Mouse (Mus musculus) frontal cortex, adult (tissue): Measurements from ENCODE around the gene Ccdc18.
"Not testable (repeated sequence)": the region's sequence is repeated elsewhere in the genome, so short reads cannot be mapped to it uniquely, and the experiment has no call there.

Experiments
- ATAC-seq: cut with Nextera tagmentation; 2 replicates; pipeline ENCODE4 v1.9.2; 2017; ENCODE audit warnings: mild to moderate bottlenecking, moderate library complexity, mixed read lengths; ENCODE audit not compliant: low TSS enrichment

The Ccdc18 gene

GRCm38 (mm10) chr5:108132441-108133243 is at the start of gene Ccdc18, which contains the start of gene Tmed5:
Ccdc18 (plus strand) TSS chr5:108132875.
Tmed5 (minus strand) TSS chr5:108132620.
- peak; percentile 100 for ATAC-seq

GRCm38 (mm10) chr5:108085440-108085839 is 47.2 kb upstream of the Ccdc18 start:
- ATAC-seq = no peak

DNA sequence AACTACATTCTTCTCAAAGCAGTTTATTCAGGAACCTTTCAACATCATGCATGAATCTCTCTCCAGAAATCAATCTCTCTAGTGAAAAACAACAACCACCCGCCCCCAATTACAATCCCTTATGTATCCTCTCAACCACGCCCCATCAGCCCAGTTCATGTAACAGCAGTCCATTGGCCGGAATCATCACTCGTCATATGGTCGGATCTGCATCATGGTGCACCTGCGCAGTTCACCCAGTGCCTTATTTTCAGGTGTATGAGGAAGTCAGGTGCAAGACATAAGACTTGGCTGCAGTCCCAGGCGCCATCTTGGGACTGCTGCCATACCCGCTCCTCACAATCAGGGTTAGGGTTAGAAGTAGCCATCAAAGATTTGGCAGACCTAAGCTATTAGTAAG is 39.9 kb upstream of the Ccdc18 start:
- ATAC-seq = not testable (repeated sequence)

- no peak for ATAC-seq
Observed at GRCm38 (mm10) chr5:108097676-108098075, 35.0 kb upstream of the Ccdc18 start.

DNA sequence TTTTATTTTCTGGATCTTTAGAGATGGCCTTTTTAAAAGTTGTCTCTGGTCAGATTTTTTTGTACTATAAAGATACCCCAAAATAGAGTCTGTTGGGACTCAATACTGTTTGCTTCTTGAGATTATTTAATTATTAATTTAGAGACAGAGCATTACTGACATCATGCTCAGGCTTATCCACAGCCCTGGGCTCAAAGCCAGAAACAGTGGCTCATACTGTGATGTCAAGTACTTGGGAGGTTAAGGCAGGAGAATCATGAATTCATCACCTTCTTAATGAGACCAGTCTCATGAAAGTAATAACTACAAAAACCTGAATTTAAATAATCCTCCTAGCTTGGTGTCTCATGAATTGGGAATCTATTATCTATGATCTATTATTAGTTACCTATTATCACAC is 32.5 kb upstream of the Ccdc18 start:
- no peak for ATAC-seq

DNA sequence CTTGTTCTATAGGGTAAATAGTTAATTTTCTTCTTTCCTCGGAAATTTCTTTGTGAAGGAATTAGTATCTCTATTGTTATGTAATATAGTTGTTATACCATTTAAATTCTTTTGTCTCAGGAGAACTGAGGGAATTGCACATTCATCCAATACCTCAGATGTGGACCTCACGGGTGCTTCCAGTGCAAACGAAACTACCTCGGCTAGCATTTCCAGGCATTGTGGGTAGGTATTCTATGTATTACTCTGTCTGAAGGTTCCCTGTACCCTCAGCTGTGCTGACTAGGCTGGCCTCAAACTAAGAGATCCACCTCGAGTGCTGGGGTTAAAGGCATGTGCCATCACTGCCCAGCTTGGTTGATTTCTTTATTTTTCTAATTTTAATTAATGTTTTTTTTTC is 28.4 kb upstream of the Ccdc18 start:
- no peak for ATAC-seq

DNA sequence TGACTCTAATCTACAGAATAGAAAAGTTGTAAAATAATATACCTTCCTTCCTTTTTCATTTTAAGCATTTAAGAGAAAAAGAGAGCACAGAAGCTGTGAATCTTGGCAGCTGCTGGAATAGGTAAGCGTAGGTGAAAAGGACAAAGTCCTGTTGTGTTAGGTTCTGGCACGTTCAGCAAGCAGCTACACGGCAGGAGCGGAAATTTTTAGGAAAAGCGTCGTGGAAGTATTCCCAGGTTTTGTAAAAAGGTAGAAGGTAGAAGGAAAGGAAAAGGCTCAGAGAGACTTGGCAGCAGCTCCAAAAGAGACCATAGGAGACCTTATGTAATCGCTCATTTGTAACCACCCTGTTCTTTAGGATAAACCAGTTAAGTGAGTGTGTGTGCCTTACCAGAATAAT is 23.3 kb upstream of the Ccdc18 start:
- 0 out of 2 replicates have a peak, but pooled peaks have one; percentile 34 for ATAC-seq

DNA sequence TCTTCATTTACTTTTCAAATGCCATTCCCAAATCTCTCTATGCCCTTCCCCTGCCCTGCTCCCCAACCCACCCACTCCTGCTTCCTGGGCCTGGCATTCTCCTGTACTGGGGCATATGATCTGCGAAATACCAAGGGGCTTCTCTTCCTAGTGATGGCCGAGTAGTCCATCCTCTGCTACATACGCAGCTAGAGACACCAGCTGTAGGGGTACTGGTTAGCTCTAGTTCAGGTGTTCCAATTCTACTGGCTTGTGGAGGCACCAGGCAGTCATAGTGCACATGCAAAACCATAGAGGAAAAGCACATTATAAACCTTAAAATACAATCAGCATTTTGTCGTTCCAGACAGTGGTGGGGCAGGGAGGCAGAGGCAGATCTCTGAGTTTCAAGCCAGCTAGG is 15.0 kb upstream of the Ccdc18 start:
- ATAC-seq = no peak

- ATAC-seq = no peak
Observed at GRCm38 (mm10) chr5:108120221-108120900, 12.3 kb upstream of the Ccdc18 start.

DNA sequence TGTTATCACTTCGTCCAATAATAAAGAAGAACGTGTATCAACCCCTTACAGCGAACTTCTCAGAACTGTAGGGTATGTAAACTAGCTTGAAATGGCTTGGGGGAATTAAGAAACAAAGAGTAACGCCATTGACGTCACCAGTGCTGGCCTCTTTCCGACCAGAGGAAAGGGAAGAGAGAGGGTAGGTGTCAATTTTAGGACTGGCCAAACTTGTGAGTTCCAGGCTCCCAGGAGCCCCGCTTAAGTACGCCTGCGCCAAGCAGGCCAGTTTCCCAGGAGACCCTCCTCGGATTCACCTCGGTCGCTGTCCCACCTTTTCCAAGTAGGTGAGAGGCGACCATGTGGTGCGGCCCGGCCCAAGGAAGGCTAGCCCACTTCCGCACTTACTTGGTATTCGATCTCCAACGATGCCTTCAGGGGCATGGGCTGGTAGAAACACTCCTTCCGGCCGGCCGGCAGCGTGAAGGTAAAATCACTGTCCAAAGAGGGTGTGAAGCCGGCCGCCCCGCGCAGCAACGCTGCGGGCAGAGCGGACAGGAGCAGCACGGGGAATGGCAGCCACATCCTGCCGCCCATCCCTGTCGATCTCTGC is 730 bp upstream of the Ccdc18 start:
- ATAC-seq = peak; percentile 28

GRCm38 (mm10) chr5:108152592-108152991 is 19.9 kb downstream of the Ccdc18 start:
- ATAC-seq = no peak

DNA sequence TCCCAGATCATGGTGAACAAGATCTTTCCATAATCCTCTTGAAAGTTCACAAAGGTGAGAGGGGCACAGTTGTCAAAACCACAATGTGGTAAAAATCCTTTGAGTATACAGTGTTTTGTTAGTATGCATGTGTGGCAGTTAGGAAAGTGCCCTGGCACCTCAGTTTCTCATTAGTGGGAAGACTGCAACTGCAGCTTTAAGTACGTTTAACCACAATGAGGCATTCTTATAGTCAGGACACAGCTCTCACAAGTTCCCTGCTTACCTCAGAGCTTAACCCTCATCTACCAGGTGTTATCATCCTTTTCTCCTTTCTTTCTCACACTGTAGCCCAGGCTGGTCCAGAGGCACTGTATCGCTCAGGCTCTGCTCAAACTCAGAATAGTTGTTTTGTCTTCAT is 28.1 kb downstream of the Ccdc18 start:
- ATAC-seq = no peak

- no peak for ATAC-seq
Observed at GRCm38 (mm10) chr5:108163695-108164094, 31.0 kb downstream of the Ccdc18 start.

DNA sequence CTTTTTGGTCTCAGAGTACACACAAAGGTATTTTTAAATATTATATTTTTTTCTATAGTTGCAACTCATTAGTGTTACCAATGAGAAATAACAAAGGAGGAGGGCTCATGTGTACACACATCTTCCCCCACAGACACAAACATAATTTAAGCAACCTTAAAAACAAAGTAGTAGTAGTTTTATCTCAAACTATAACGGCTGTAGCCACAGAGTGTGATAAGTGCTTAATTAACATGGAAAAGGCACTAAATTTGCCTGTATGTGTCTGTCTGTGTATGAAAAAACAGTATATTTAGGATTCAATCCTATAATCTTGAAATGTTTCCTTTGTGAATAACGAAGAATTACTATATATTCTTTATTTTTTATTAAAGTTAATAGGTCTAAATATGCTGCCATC is 51.4 kb downstream of the Ccdc18 start:
- ATAC-seq = no peak

DNA sequence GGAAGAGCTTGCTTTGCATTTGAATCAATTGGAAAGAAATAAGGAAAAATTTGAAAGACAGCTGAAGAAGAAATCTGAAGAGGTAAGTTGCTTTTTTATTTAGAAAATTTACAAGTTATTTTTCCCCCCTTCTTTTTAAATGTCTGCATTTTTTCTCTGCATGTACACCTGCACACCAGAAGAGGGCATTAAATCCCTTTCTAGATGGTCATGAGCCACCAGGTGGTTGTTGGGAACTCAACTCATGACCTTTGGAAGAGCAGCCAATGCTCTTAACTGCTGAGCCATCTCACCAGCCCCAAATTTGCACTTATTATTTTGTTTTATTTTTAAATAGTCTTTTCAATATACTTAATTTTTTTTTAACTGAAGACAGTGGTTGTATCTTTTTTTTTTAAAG is 56.3 kb downstream of the Ccdc18 start:
- no peak for ATAC-seq

DNA sequence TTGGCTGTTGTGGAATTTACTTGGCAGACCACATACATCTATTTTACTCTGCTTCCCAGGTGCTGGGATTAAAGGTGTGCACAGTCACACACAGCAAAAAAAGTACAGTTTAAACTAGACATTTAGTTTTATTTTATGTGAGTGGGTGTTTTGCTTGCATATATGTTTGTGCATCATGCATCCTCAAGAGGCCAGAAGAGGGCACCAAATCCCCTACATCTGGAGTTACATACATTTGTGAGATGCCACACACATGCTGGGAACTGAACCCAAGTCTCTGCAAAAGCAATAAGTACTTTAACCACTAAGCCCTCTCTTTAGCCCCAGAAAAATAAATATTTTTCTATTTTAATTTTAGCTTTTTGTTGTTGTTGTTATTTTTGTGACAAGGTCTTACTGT is 73.3 kb downstream of the Ccdc18 start:
- no peak for ATAC-seq

DNA sequence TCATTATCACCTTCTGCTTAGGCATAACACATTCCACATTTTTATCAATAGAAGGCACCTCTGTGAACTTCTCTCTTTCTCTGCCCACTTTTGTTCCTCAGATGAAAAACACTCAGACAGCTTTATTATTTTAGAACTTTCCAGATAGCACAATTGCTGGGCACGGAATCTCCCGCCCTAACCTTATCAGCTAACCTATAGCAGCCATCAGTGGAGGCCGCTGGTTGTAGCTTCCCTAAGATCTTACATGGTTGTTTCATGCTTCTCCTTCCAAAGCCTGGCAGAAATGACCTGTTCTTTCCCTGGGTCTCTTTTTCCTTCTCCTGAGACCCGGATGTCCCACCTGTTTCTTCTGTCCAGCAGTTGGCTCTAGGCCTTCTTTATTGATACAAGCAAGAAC is 78.8 kb downstream of the Ccdc18 start:
- ATAC-seq = no peak

DNA sequence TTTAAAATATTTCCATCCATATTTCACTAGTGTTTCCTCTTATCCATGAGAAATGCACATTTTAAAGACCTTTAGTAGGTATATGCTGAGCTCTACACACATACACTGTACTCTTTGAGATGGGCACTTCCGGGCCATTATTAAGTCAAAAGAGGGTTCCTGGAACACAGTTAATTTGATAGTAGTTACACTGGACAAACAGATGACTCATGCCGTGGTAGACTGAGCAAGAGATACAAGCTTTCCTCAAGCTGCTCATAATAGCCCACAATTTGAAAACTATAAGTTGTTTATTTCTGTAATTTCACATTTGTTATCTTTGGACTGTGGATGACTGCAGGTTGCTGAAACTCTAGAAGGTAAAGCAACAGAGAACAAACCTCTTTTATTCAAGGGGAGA is 82.3 kb downstream of the Ccdc18 start:
- ATAC-seq = no peak

GRCm38 (mm10) chr5:108224077-108224476 is 91.4 kb downstream of the Ccdc18 start:
- ATAC-seq = no peak

DNA sequence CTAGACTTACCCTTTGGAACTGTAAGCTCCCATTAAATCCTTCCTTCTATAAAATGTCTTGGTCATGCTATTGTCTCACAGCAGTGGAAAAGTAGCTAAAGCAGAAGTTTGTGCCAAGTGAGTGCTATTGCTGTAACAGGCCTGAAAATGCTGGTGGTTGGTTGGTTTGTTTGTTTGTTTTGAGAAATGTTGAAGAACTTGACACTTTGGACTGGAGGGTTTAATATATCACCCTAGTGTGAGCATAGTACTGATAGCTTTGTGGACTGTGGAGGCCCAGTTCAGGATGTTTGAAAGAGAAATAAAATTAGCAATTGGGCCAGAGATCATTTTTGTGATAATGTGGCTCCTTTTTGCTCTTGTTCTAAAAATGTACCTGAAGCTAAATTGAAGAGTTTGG is 93.5 kb downstream of the Ccdc18 start:
- ATAC-seq = no peak

GRCm38 (mm10) chr5:108246314-108246765 is 113.7 kb downstream of the Ccdc18 start:
- no peak for ATAC-seq

GRCm38 (mm10) chr5:108250033-108250432 is 117.4 kb downstream of the Ccdc18 start:
- no peak for ATAC-seq

DNA sequence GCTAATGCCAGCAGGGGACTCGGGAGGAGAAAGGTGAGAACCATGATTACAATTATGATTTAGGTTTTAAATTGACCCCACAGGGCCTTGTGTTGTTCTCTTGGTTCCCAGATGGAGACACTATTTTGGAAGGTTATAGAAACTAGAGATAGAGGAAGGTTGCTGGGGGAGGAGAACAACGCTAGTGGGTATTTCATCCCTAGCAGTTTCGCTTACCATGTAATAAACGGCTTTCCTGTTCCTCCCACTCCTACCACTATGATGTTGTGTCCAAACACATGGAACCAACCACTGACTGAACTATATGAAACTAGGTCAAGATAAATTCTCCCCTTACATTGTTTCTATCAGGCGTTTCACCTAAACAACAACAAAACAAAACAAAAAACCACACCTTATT is 122.6 kb downstream of the Ccdc18 start:
- ATAC-seq = no peak
